Mouse (Mus musculus) bone marrow, adult 2 months (tissue): ENCODE data around the gene Farp1.

Source experiments
- CTCF ChIP-seq: fragments of 200-500 bp; IDR thresholded peaks from 2 replicates; pipeline ENCODE4 v1.5.1; 2011; ENCODE audit warnings: low read length, control low read depth; ENCODE audit not compliant: control insufficient read depth, insufficient read depth
- POLR2A ChIP-seq: fragments of 200-500 bp; IDR thresholded peaks from 2 replicates; pipeline ENCODE4 v1.6.1; 2011; ENCODE audit warnings: low read depth, mild to moderate bottlenecking, control low read depth, low read length, borderline replicate concordance; ENCODE audit not compliant: control insufficient read depth

- no peak for TF ChIP-seq CTCF
- TF ChIP-seq POLR2A = no peak
Measured at GRCm38 (mm10) chr14:121238727-121239126, 203.7 kb downstream of the Farp1 start.
